Mouse (Mus musculus) C2C12 (cell line): ENCODE results near the gene Gpr143. TPM values are rescaled to one million over a fixed set of nuclear protein-coding genes. Genes with fewer than 3 reads are reported as not detected.

Experiments
- H3K27me3 ChIP-seq: one replicate; pipeline ENCODE4 v1.6.1; 2011; ENCODE audit not compliant: control insufficient read depth, insufficient read depth, insufficient read length
- H3K36me3 ChIP-seq: one replicate; pipeline ENCODE4 v1.6.1; 2011; ENCODE audit not compliant: control insufficient read depth, insufficient read depth
- H3K4me3 ChIP-seq: one replicate; pipeline ENCODE4 v1.5.1; 2011; ENCODE audit warnings: mild to moderate bottlenecking, control low read depth; ENCODE audit not compliant: poor library complexity, insufficient read depth, severe bottlenecking
- H3K79me2 ChIP-seq: one replicate; pipeline ENCODE4 v1.6.1; 2011; ENCODE audit not compliant: control insufficient read depth, insufficient read depth
- H3K79me3 ChIP-seq: one replicate; pipeline ENCODE4 v1.6.1; 2011; ENCODE audit warnings: low read depth, control low read depth
- H3ac ChIP-seq: one replicate; pipeline ENCODE3; 2011; ENCODE audit warnings: low read depth; ENCODE audit not compliant: control insufficient read depth, insufficient read length
- CEBPB ChIP-seq: IDR thresholded peaks from one replicate; pipeline ENCODE4 v1.6.1; 2011; ENCODE audit warnings: low read depth, mild to moderate bottlenecking, control low read depth, moderate library complexity
- CTCF ChIP-seq: IDR thresholded peaks from one replicate; pipeline ENCODE4 v1.5.1; 2011; ENCODE audit not compliant: control insufficient read depth, insufficient read depth, insufficient read length
- FOSL1 ChIP-seq: IDR thresholded peaks from one replicate; pipeline ENCODE4 v1.8.0; 2011; ENCODE audit warnings: mild to moderate bottlenecking, low read length; ENCODE audit not compliant: poor library complexity, insufficient read depth, severe bottlenecking
- MAX ChIP-seq: IDR thresholded peaks from one replicate; pipeline ENCODE4 v1.6.1; 2011; ENCODE audit warnings: mild to moderate bottlenecking, control low read depth
- MYOD1 ChIP-seq: IDR thresholded peaks from one replicate; pipeline ENCODE4 v1.6.1; 2011; ENCODE audit warnings: low read depth; ENCODE audit not compliant: control insufficient read depth, insufficient read length
- MYOG ChIP-seq: IDR thresholded peaks from one replicate; pipeline ENCODE4 v1.6.1; 2011; ENCODE audit not compliant: control insufficient read depth, insufficient read length; ENCODE audit errors: extremely low read depth
- USF1 ChIP-seq: IDR thresholded peaks from one replicate; pipeline ENCODE4 v1.6.1; 2011; ENCODE audit warnings: low read depth, mild to moderate bottlenecking, control low read depth, moderate library complexity
- polyA plus RNA-seq: library from polyadenylated mRNA; unstranded; fragments of >200 nt; fragmentation: generic; extraction: Trizol; gene quantifications from one replicate; pipeline ENCODE4 v1.2.1, GENCODE M21; 2012; ENCODE audit warnings: missing spikeins

Gene Gpr143
- polyA plus RNA-seq, 1 experiment, result not detected

DNA sequence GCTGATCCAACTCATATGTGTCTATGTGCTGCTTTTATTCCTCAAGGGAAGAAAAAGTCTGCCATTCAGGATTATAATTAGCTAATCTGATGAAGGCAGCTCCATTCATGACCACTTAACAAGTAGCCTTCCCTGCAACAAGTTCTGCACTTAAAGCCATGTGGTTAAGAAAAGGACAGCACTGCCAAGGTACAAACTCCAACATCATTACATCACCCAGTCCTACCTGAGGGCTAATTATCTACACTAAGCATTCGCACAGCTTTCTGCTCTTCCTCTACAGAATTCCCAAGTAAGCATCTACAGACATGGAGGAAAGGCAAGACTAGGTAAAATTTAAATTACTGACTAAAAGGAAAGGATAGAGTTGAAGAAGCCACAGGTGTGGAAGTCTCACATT lies 25.9 kb upstream of the Gpr143 start:
- no peaks in the 10 kb centered on the region for H3K79me3 ChIP-seq
- no peaks in the 10 kb centered on the region for H3K27me3 ChIP-seq
- no peaks in the 10 kb centered on the region for H3K36me3 ChIP-seq
- H3ac ChIP-seq, result no peak overlapping the region
- no peak overlapping the region for H3K4me3 ChIP-seq
- H3K79me2 ChIP-seq, result no peaks in the 10 kb centered on the region
- TF ChIP-seq MAX (no peak), FOSL1 (no peak), CTCF (no peak), MYOD1 (no peak), USF1 (no peak), CEBPB (no peak), MYOG (no peak)

DNA sequence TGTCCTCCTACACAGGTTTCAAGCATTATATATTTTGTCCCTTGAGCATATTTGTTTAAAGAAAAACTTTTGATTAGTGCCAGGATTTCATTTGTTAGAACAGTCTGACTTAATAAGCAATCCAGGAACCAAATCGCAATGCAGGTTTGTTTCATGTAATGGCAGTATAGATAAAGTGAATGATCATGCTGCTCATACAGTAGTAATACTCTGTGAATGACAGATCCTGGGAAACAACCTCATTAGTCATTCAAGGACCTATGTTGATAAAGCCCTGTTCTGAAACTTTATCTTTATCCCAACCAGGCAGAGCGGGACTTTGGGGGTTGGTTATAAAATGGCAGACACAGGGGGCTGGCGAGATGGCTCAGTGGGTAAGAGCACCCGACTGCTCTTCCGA lies 25.4 kb upstream of the Gpr143 start:
- Histone ChIP-seq H3K4me3 (no peak overlapping the region), H3K79me2 (no peaks in the 10 kb centered on the region), H3K36me3 (no peaks in the 10 kb centered on the region), H3ac (no peak overlapping the region), H3K27me3 (no peaks in the 10 kb centered on the region), H3K79me3 (no peaks in the 10 kb centered on the region)
- no peak for TF ChIP-seq FOSL1
- no peak for TF ChIP-seq CEBPB
- no peak for TF ChIP-seq USF1
- TF ChIP-seq MYOG, result no peak

DNA sequence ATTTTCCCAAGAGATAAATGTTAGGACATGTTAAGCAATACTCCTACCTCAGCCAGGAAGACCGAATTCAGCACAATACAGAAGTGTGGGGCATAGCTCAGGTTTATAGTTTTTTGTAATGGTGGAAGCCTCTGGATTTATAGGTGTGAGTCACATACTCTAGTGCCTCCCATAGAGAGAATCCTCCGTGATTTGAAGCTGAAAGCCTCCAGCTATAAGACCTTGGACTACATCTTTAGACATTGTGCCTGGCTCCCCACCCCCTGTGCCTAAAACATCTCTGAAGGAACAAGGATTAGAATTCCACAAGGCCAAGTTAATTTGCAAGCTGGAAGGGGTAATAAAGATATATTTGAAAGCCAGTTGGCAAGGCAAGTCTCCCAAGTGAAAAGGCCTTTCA lies 19.3 kb upstream of the Gpr143 start:
- Histone ChIP-seq H3K79me3 (no peaks in the 10 kb centered on the region), H3K4me3 (no peak overlapping the region), H3K79me2 (no peaks in the 10 kb centered on the region), H3K36me3 (no peaks in the 10 kb centered on the region), H3K27me3 (no peaks in the 10 kb centered on the region), H3ac (no peak overlapping the region)
- TF ChIP-seq FOSL1, result no peak
- TF ChIP-seq CTCF, result no peak
- TF ChIP-seq CEBPB, result no peak
- no peak for TF ChIP-seq MYOD1
- no peak for TF ChIP-seq MAX
- no peak for TF ChIP-seq MYOG
- TF ChIP-seq USF1, result no peak

DNA sequence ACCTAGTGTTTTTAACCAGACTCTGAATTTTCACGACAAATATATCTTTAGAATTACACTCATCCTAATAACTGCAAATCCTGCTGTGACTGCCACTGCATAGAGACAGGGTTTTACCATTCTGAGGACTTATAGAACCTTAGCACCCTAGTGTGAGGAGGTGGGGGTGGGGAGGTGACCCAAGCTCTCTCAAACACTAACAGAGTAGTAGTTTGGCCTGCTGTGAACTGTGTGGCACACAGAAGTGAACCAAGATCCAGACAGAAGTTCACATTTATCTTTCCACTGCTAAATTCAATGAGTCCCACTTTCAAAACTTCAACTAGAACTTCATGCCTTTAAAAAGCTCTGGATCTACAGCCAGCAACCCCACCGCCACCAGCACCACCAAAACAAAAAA lies 18.9 kb upstream of the Gpr143 start:
- H3K4me3 ChIP-seq, result no peak overlapping the region
- TF ChIP-seq CEBPB, result no peak
- TF ChIP-seq USF1, result no peak
- TF ChIP-seq FOSL1, result no peak
- TF ChIP-seq MYOG, result no peak
- TF ChIP-seq MAX, result no peak
- TF ChIP-seq MYOD1, result no peak
- no peaks in the 10 kb centered on the region for H3K79me2 ChIP-seq
- no peaks in the 10 kb centered on the region for H3K27me3 ChIP-seq
- no peak overlapping the region for H3ac ChIP-seq
- no peaks in the 10 kb centered on the region for H3K36me3 ChIP-seq
- no peaks in the 10 kb centered on the region for H3K79me3 ChIP-seq

DNA sequence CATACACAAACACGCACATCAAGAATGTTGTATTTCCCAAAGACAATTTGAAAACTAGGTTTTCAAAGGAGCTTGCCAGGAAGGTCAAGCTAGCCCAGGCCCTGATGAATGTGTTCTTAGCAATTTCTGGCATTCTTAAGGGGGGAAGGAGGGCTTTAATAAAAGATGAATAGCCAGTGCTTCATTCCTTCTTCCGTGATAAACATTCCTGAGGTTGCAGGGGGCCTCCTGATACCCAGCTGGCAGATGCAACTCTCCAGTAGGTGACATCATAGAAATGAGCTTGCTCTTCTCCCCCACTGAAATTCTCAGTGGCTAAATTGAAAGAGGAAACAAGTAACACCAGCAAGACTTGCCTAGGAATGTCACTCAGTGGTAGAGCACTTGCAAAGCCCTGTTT lies 17.6 kb upstream of the Gpr143 start:
- H3K79me2 ChIP-seq, result no peaks in the 10 kb centered on the region
- no peak overlapping the region for H3K4me3 ChIP-seq
- no peaks in the 10 kb centered on the region for H3K36me3 ChIP-seq
- H3K79me3 ChIP-seq, result no peaks in the 10 kb centered on the region
- no peaks in the 10 kb centered on the region for H3K27me3 ChIP-seq
- no peak for TF ChIP-seq MAX
- no peak for TF ChIP-seq USF1
- TF ChIP-seq CEBPB, result no peak
- TF ChIP-seq MYOG, result no peak
- no peak for TF ChIP-seq MYOD1
- no peak for TF ChIP-seq CTCF
- TF ChIP-seq FOSL1, result no peak
- H3ac ChIP-seq, result no peak overlapping the region

DNA sequence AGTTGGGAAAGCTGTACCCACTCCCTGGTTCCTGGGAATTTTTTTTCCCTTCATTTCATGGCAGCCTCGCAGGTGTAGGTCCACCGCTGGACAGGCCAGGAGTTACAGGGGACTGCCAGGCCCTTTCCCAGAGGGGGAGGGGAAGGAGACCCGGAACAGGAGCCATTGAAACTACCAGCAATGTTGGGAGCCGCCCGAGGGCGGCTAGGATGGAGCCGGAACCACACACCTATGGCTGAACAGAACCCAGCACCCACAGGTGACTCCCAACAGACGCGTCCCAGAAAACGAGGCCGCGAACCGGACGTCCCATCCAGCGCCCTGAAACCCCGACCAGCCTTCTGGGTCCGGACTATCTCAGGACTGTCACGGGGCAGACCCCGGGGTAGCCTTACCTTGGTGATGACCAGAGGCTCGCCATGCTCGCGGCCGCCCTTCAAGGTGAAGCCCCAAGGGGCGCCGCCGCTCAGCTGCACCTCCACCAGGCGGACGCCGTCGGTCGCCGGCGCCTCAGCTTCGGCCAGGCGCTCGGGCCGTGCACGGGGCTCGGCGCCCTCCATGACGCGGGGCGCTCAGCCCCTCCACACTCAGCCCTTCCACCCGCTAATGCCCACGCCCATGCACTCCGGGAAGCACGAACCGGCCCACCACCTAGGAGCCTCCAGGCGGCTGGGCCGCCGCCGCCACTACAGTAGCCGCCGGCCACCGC lies 12.7 kb upstream of the Gpr143 start, which contains the start of gene Shroom2:
Gene Shroom2, minus strand, starts transcription at position 575 of the 709 bp plus-strand sequence.
- Histone ChIP-seq H3K27me3 (no peaks in the 10 kb centered on the region), H3K79me2 (no peaks in the 10 kb centered on the region), H3ac (no peak within 1 kb of the TSS), H3K79me3 (no peaks in the 10 kb centered on the region), H3K4me3 (no peak within 1 kb of the TSS), H3K36me3 (no peaks in the 10 kb centered on the region)
- TF ChIP-seq CTCF (no peak), CEBPB (no peak), USF1 (no peak), FOSL1 (no peak), MYOG (no peak), MYOD1 (no peak), MAX (no peak)
